Mouse (Mus musculus): ENCODE measurements around the gene Fkbp4. TPM values are rescaled to one million over a fixed set of nuclear protein-coding genes. Genes with fewer than 3 reads are reported as not detected.

Gene Fkbp4
- total and polyA plus RNA-seq, 2 experiments from 2014 or later, result 161 to 246 TPM

GRCm38 (mm10) chr6:128437731-128438316 lies 653 bp downstream of the Fkbp4 start:
- under 1% methylated on average over 51 of the region's 52 CpGs for WGBS
- no peaks in the 10 kb centered on the region for H3K9me3 ChIP-seq (ENCODE audit: low read length)
- H3K27ac ChIP-seq, result peak overlapping the region; percentile 90
- peak overlapping the region; percentile 80 for H3K4me2 ChIP-seq (ENCODE audit: low read depth, low read length)
- peaks cover 29% of the 10 kb centered on the region for H3K36me3 ChIP-seq (ENCODE audit: insufficient read depth, low read length)
- ATAC-seq (peak; percentile 75), DNase-seq (ENCODE audit: low spot score) (peak; percentile 81)
- TF ChIP-seq CTCF (IDR thresholded peaks at IDR 0.05; ENCODE audit: low read depth), result no peak
- peak overlapping the region; percentile 97 for H3K4me3 ChIP-seq (ENCODE audit: low read length)
- H3K4me1 ChIP-seq (ENCODE audit: insufficient read depth, low read length), result no peaks in the 10 kb centered on the region; the same call in none of the 2 replicates
- no peaks in the 10 kb centered on the region for H3K27me3 ChIP-seq (ENCODE audit: insufficient read depth, low read length)
- peak overlapping the region; percentile 93 for H3K9ac ChIP-seq (replicated peaks; ENCODE audit: low read length)

GRCm38 (mm10) chr6:128437288-128437687 lies 1.2 kb downstream of the Fkbp4 start:
- Histone ChIP-seq H3K4me3 (ENCODE audit: low read length) (peak overlapping the region; percentile 97), H3K4me1 (ENCODE audit: insufficient read depth, low read length) (no peaks in the 10 kb centered on the region; the same call in none of the 2 replicates), H3K9ac (replicated peaks; ENCODE audit: low read length) (peak overlapping the region; percentile 93), H3K27ac (peak overlapping the region; percentile 90), H3K27me3 (ENCODE audit: insufficient read depth, low read length) (no peaks in the 10 kb centered on the region), H3K9me3 (ENCODE audit: low read length) (no peaks in the 10 kb centered on the region), H3K4me2 (ENCODE audit: low read depth, low read length) (peak overlapping the region; percentile 80), H3K36me3 (ENCODE audit: insufficient read depth, low read length) (peaks cover 35% of the 10 kb centered on the region)
- no peak for TF ChIP-seq CTCF (IDR thresholded peaks at IDR 0.05; ENCODE audit: low read depth)
- DNase-seq (ENCODE audit: low spot score) (no peak), ATAC-seq (no peak)
- WGBS, result 3% methylated on average over 10 of the region's 10 CpGs

- TF ChIP-seq CTCF (IDR thresholded peaks at IDR 0.05; ENCODE audit: low read depth), result no peak
- WGBS, result 88% methylated on average over 8 of the region's 8 CpGs
- peak overlapping the region; percentile 97 for H3K4me3 ChIP-seq (ENCODE audit: low read length)
- H3K9ac ChIP-seq (replicated peaks; ENCODE audit: low read length), result peak overlapping the region; percentile 93; the same call in 1 of the 2 replicates
- H3K27ac ChIP-seq, result no peak overlapping the region
- no peaks in the 10 kb centered on the region; the same call in none of the 2 replicates for H3K4me1 ChIP-seq (ENCODE audit: insufficient read depth, low read length)
- no peaks in the 10 kb centered on the region for H3K27me3 ChIP-seq (ENCODE audit: insufficient read depth, low read length)
- no peaks in the 10 kb centered on the region for H3K9me3 ChIP-seq (ENCODE audit: low read length)
- peak overlapping the region; percentile 80 for H3K4me2 ChIP-seq (ENCODE audit: low read depth, low read length)
- H3K36me3 ChIP-seq (ENCODE audit: insufficient read depth, low read length), result peaks cover 43% of the 10 kb centered on the region
- no peak for DNase-seq (ENCODE audit: low spot score)
- ATAC-seq, result no peak
These were observed 2.0 kb downstream of the Fkbp4 start for GRCm38 (mm10) chr6:128436356-128437005.

- Histone ChIP-seq H3K36me3 (ENCODE audit: insufficient read depth, low read length) (peaks cover 51% of the 10 kb centered on the region), H3K27me3 (ENCODE audit: insufficient read depth, low read length) (no peaks in the 10 kb centered on the region), H3K4me2 (ENCODE audit: low read depth, low read length) (no peak overlapping the region), H3K9ac (replicated peaks; ENCODE audit: low read length) (no peak overlapping the region), H3K27ac (no peak overlapping the region), H3K4me3 (ENCODE audit: low read length) (no peak overlapping the region), H3K4me1 (ENCODE audit: insufficient read depth, low read length) (no peaks in the 10 kb centered on the region; the same call in none of the 2 replicates), H3K9me3 (ENCODE audit: low read length) (no peaks in the 10 kb centered on the region)
- WGBS, result 70% methylated on average over 5 of the region's 5 CpGs
- DNase-seq (ENCODE audit: low spot score) (peak; percentile 42), ATAC-seq (no peak)
- TF ChIP-seq CTCF (IDR thresholded peaks at IDR 0.05; ENCODE audit: low read depth), result no peak
These were observed 3.0 kb downstream of the Fkbp4 start for GRCm38 (mm10) chr6:128435474-128435873.

- H3K27ac ChIP-seq, result no peak overlapping the region
- H3K9me3 ChIP-seq (ENCODE audit: low read length), result no peaks in the 10 kb centered on the region
- DNase-seq (ENCODE audit: low spot score), result no peak
- TF ChIP-seq CTCF (IDR thresholded peaks at IDR 0.05; ENCODE audit: low read depth), result no peak
- no peaks in the 10 kb centered on the region; the same call in 1 of the 2 replicates for H3K4me1 ChIP-seq (ENCODE audit: insufficient read depth, low read length)
- H3K36me3 ChIP-seq (ENCODE audit: insufficient read depth, low read length), result peaks cover 59% of the 10 kb centered on the region
- no peak for ATAC-seq
- no peak overlapping the region for H3K4me2 ChIP-seq (ENCODE audit: low read depth, low read length)
- no peak overlapping the region for H3K4me3 ChIP-seq (ENCODE audit: low read length)
- no peak overlapping the region for H3K9ac ChIP-seq (replicated peaks; ENCODE audit: low read length)
- no peaks in the 10 kb centered on the region for H3K27me3 ChIP-seq (ENCODE audit: insufficient read depth, low read length)
- 93% methylated on average over 13 of the region's 13 CpGs for WGBS
These were observed 4.9 kb downstream of the Fkbp4 start for GRCm38 (mm10) chr6:128433566-128433965.

GRCm38 (mm10) chr6:128432356-128432915 lies 6.0 kb downstream of the Fkbp4 start:
- WGBS, result 54% methylated on average over 13 of the region's 13 CpGs
- Histone ChIP-seq H3K27ac (no peak overlapping the region), H3K4me1 (ENCODE audit: insufficient read depth, low read length) (no peaks in the 10 kb centered on the region; the same call in 1 of the 2 replicates), H3K4me3 (ENCODE audit: low read length) (no peak overlapping the region), H3K27me3 (ENCODE audit: insufficient read depth, low read length) (no peaks in the 10 kb centered on the region), H3K36me3 (ENCODE audit: insufficient read depth, low read length) (peaks cover 59% of the 10 kb centered on the region), H3K9me3 (ENCODE audit: low read length) (no peaks in the 10 kb centered on the region), H3K4me2 (ENCODE audit: low read depth, low read length) (no peak overlapping the region), H3K9ac (replicated peaks; ENCODE audit: low read length) (no peak overlapping the region)
- ATAC-seq, result no peak
- no peak for TF ChIP-seq CTCF (IDR thresholded peaks at IDR 0.05; ENCODE audit: low read depth)
- peak; percentile 24 for DNase-seq (ENCODE audit: low spot score)

All from hindbrain, postnatal 0 days (tissue).